Mouse (Mus musculus): ENCODE data around the gene Olfr816. TPM values are rescaled to one million over a fixed set of nuclear protein-coding genes. Genes with fewer than 3 reads are reported as not detected.
"Not testable (repeated sequence)": the region's sequence is repeated elsewhere in the genome, so short reads cannot be mapped to it uniquely, and the experiment has no call there.

The Olfr816 gene
- polyA plus RNA-seq (2016; fragmentation: Nextera tagmentation; extraction: Ambion mirVana), result not detected in 2 replicates

- no peak within 1 kb of the TSS for H3K27ac ChIP-seq (replicated peaks)
- DNase-seq (ENCODE audit: low spot score), result no peak
- H3K36me3 ChIP-seq (replicated peaks), result no peaks in the 10 kb centered on the region
- 74% methylated on average over 1 of the region's 1 CpGs for WGBS
- no peak within 1 kb of the TSS for H3K4me3 ChIP-seq
- H3K4me1 ChIP-seq, result no peaks in the 10 kb centered on the region
- H3K27me3 ChIP-seq (replicated peaks; ENCODE audit: low read depth, poor library complexity, severe bottlenecking), result no peaks in the 10 kb centered on the region
- no peaks in the 10 kb centered on the region for H3K9me3 ChIP-seq
Measured at GRCm38 (mm10) chr10:129915497-129915896, at the start of gene Olfr816. TSS of gene Olfr816 (minus strand) at chr10:129915597.

GRCm38 (mm10) chr10:129949000-129949399, 33.6 kb upstream of the Olfr816 start, which contains the start of gene Olfr818:
TSS of gene Olfr818 (minus strand) at chr10:129949100.
- Histone ChIP-seq H3K27ac (replicated peaks) (no peak within 1 kb of the TSS), H3K4me1 (no peaks in the 10 kb centered on the region), H3K27me3 (replicated peaks; ENCODE audit: low read depth, poor library complexity, severe bottlenecking) (no peaks in the 10 kb centered on the region), H3K36me3 (replicated peaks) (no peaks in the 10 kb centered on the region), H3K9me3 (no peaks in the 10 kb centered on the region), H3K4me3 (no peak within 1 kb of the TSS)
- 92% methylated on average over 2 of the region's 2 CpGs for WGBS
- DNase-seq (ENCODE audit: low spot score), result no peak

- H3K9me3 ChIP-seq; H3K27ac ChIP-seq (replicated peaks); H3K4me3 ChIP-seq; DNase-seq (ENCODE audit: low spot score); H3K4me1 ChIP-seq; H3K27me3 ChIP-seq (replicated peaks; ENCODE audit: low read depth, poor library complexity, severe bottlenecking); H3K36me3 ChIP-seq (replicated peaks): not testable (repeated sequence)
- WGBS, result 65% methylated on average over 1 of the region's 1 CpGs
Measured at GRCm38 (mm10) chr10:129905767-129906166, 9.6 kb downstream of the Olfr816 start, which contains the start of gene Olfr815. TSS of gene Olfr815 (minus strand) at chr10:129905867.

- no peak for DNase-seq (ENCODE audit: low spot score)
- no peak overlapping the region for H3K4me3 ChIP-seq
- WGBS, result 88% methylated on average over 7 of the region's 7 CpGs
- H3K27ac ChIP-seq (replicated peaks), result no peak overlapping the region
- H3K9me3 ChIP-seq, result no peaks in the 10 kb centered on the region
- no peaks in the 10 kb centered on the region for H3K4me1 ChIP-seq
- H3K36me3 ChIP-seq (replicated peaks), result no peaks in the 10 kb centered on the region
- H3K27me3 ChIP-seq (replicated peaks; ENCODE audit: low read depth, poor library complexity, severe bottlenecking), result no peaks in the 10 kb centered on the region
Measured at GRCm38 (mm10) chr10:129885934-129886333, 29.5 kb downstream of the Olfr816 start.

GRCm38 (mm10) chr10:129885496-129885895, 29.9 kb downstream of the Olfr816 start:
- not testable (repeated sequence) for H3K27me3 ChIP-seq (replicated peaks; ENCODE audit: low read depth, poor library complexity, severe bottlenecking)
- WGBS, result 89% methylated on average over 6 of the region's 6 CpGs

GRCm38 (mm10) chr10:129879751-129880150, 35.6 kb downstream of the Olfr816 start, which contains the start of gene Olfr814:
TSS of gene Olfr814 (minus strand) at chr10:129879851.
- not testable (repeated sequence) for H3K27me3 ChIP-seq (replicated peaks; ENCODE audit: low read depth, poor library complexity, severe bottlenecking); DNase-seq (ENCODE audit: low spot score); H3K27ac ChIP-seq (replicated peaks); H3K4me3 ChIP-seq; H3K9me3 ChIP-seq; H3K4me1 ChIP-seq; H3K36me3 ChIP-seq (replicated peaks)
- WGBS, result 71% methylated on average over 1 of the region's 1 CpGs

More at GRCm38 (mm10) chr10:129885496-129885895, 29.9 kb downstream of the Olfr816 start:
- H3K9me3 ChIP-seq; DNase-seq (ENCODE audit: low spot score); H3K36me3 ChIP-seq (replicated peaks); H3K4me3 ChIP-seq; H3K27ac ChIP-seq (replicated peaks); H3K4me1 ChIP-seq: not testable (repeated sequence)

Other genes with a start within 250 kb of the Olfr816 start
- not detected in 2 replicates for gene Olfr801, start 241.7 kb downstream of the Olfr816 start, polyA plus RNA-seq (2016; fragmentation: Nextera tagmentation; extraction: Ambion mirVana)
- 0.04 TPM in 1 of 2 replicates, not detected in the other for gene Olfr802, start 227.4 kb downstream of the Olfr816 start, polyA plus RNA-seq (2016; fragmentation: Nextera tagmentation; extraction: Ambion mirVana)
- not detected in 2 replicates for gene Olfr803, start 221.3 kb downstream of the Olfr816 start, polyA plus RNA-seq (2016; fragmentation: Nextera tagmentation; extraction: Ambion mirVana)
- gene Olfr804, start 212.4 kb downstream of the Olfr816 start, polyA plus RNA-seq (2016; fragmentation: Nextera tagmentation; extraction: Ambion mirVana), result not detected in 2 replicates
- not detected in 2 replicates for gene Olfr805, start 186.2 kb downstream of the Olfr816 start, polyA plus RNA-seq (2016; fragmentation: Nextera tagmentation; extraction: Ambion mirVana)
- not detected in 2 replicates for gene Olfr806, start 173.7 kb downstream of the Olfr816 start, polyA plus RNA-seq (2016; fragmentation: Nextera tagmentation; extraction: Ambion mirVana)
- gene Olfr807, start 157.8 kb downstream of the Olfr816 start, polyA plus RNA-seq (2016; fragmentation: Nextera tagmentation; extraction: Ambion mirVana), result not detected in 2 replicates
- not detected in 2 replicates for gene Olfr808, start 150.1 kb downstream of the Olfr816 start, polyA plus RNA-seq (2016; fragmentation: Nextera tagmentation; extraction: Ambion mirVana)
- not detected in 2 replicates for gene Olfr809, start 141.0 kb downstream of the Olfr816 start, polyA plus RNA-seq (2016; fragmentation: Nextera tagmentation; extraction: Ambion mirVana)
- not detected in 2 replicates for gene Olfr810, start 120.7 kb downstream of the Olfr816 start, polyA plus RNA-seq (2016; fragmentation: Nextera tagmentation; extraction: Ambion mirVana)
- gene Olfr811, start 111.2 kb downstream of the Olfr816 start, polyA plus RNA-seq (2016; fragmentation: Nextera tagmentation; extraction: Ambion mirVana), result not detected in 2 replicates
- gene Olfr812, start 69.5 kb downstream of the Olfr816 start, polyA plus RNA-seq (2016; fragmentation: Nextera tagmentation; extraction: Ambion mirVana), result not detected in 2 replicates
- gene Olfr813, start 60.2 kb downstream of the Olfr816 start, polyA plus RNA-seq (2016; fragmentation: Nextera tagmentation; extraction: Ambion mirVana), result not detected in 2 replicates
- gene Olfr814, start 35.7 kb downstream of the Olfr816 start, polyA plus RNA-seq (2016; fragmentation: Nextera tagmentation; extraction: Ambion mirVana), result not detected in 2 replicates
- gene Olfr815, start 9.7 kb downstream of the Olfr816 start, polyA plus RNA-seq (2016; fragmentation: Nextera tagmentation; extraction: Ambion mirVana), result not detected in 2 replicates
- not detected in 2 replicates for gene Olfr818, start 33.5 kb upstream of the Olfr816 start, polyA plus RNA-seq (2016; fragmentation: Nextera tagmentation; extraction: Ambion mirVana)
- not detected in 2 replicates for gene Olfr819, start 51.7 kb upstream of the Olfr816 start, polyA plus RNA-seq (2016; fragmentation: Nextera tagmentation; extraction: Ambion mirVana)
- not detected in 2 replicates for gene Olfr247, start 60.5 kb upstream of the Olfr816 start, polyA plus RNA-seq (2016; fragmentation: Nextera tagmentation; extraction: Ambion mirVana)
- not detected in 2 replicates for gene Gm10310, start 69.5 kb upstream of the Olfr816 start, polyA plus RNA-seq (2016; fragmentation: Nextera tagmentation; extraction: Ambion mirVana)
- gene Olfr820, start 97.0 kb upstream of the Olfr816 start, polyA plus RNA-seq (2016; fragmentation: Nextera tagmentation; extraction: Ambion mirVana), result not detected in 2 replicates
- not detected in 2 replicates for gene Olfr821, start 114.8 kb upstream of the Olfr816 start, polyA plus RNA-seq (2016; fragmentation: Nextera tagmentation; extraction: Ambion mirVana)
- not detected in 2 replicates for gene Olfr822, start 155.6 kb upstream of the Olfr816 start, polyA plus RNA-seq (2016; fragmentation: Nextera tagmentation; extraction: Ambion mirVana)
- not detected in 2 replicates for gene Olfr823, start 199.8 kb upstream of the Olfr816 start, polyA plus RNA-seq (2016; fragmentation: Nextera tagmentation; extraction: Ambion mirVana)
- gene Olfr824, start 214.4 kb upstream of the Olfr816 start, polyA plus RNA-seq (2016; fragmentation: Nextera tagmentation; extraction: Ambion mirVana), result not detected in 2 replicates

All from embryonic facial prominence, embryonic 10.5 days (tissue).